Mouse (Mus musculus) stomach, embryonic 16.5 days (tissue): ENCODE results near the gene Ap2b1. TPM values are rescaled to one million over a fixed set of nuclear protein-coding genes. Genes with fewer than 3 reads are reported as not detected.
"Not testable (repeated sequence)": the region's sequence is repeated elsewhere in the genome, so short reads cannot be mapped to it uniquely, and the experiment has no call there.

Experiments used
- ATAC-seq: fragments of 200-750 bp; cut with Nextera tagmentation; 2 replicates; pipeline ENCODE4 v1.8.0; 2017; ENCODE audit warnings: moderate number of reproducible peaks, moderate TSS enrichment; ENCODE audit not compliant: insufficient read depth, low FRiP score
- H3K27ac ChIP-seq: fragments of 300-500 bp; sonication (generic); 2 replicates; pipeline ENCODE4 v1.5.1; 2014; ENCODE audit warnings: low read length
- H3K27me3 ChIP-seq: fragments of 300-500 bp; sonication (generic); 2 replicates; pipeline ENCODE4 v1.6.1; 2014; ENCODE audit warnings: low read length, control low read depth, mixed read lengths; ENCODE audit not compliant: control insufficient read depth, insufficient read depth
- H3K36me3 ChIP-seq: fragments of 300-500 bp; sonication (generic); 2 replicates; pipeline ENCODE4 v1.6.1; 2014; ENCODE audit warnings: low read length; ENCODE audit not compliant: control insufficient read depth, insufficient read depth
- H3K4me1 ChIP-seq: fragments of 300-500 bp; sonication (generic); 2 replicates; pipeline ENCODE4 v1.6.1; 2014; ENCODE audit warnings: low read length, control low read depth, mixed read lengths; ENCODE audit not compliant: control insufficient read depth, insufficient read depth
- H3K4me2 ChIP-seq: fragments of 300-500 bp; sonication (generic); 2 replicates; pipeline ENCODE4 v1.6.1; 2014; ENCODE audit warnings: low read depth, low read length, mixed read lengths
- H3K4me3 ChIP-seq: fragments of 300-500 bp; sonication (generic); replicated peaks from 2 replicates; pipeline ENCODE4 v1.5.1; 2014; ENCODE audit warnings: mild to moderate bottlenecking, low read length
- H3K9ac ChIP-seq: fragments of 300-500 bp; sonication (generic); 2 replicates; pipeline ENCODE4 v1.6.1; 2014; ENCODE audit warnings: low read length
- H3K9me3 ChIP-seq: fragments of 300-500 bp; sonication (generic); replicated peaks from 2 replicates; pipeline ENCODE4 v1.6.1; 2016; ENCODE audit warnings: low read length, control low read depth; ENCODE audit not compliant: control insufficient read depth
- WGBS: fragments of 180-500 bp; shearing (Covaris S2); extraction: QIAGEN DNeasy Blood & Tissue Kit; methylation state at CpG from one replicate; pipeline ENCODE4 v1.1.7; 2014; 5-methylcytosine and 5-hydroxymethylcytosine counted together
- polyA plus RNA-seq: library from polyadenylated mRNA; unstranded; fragments of >200 nt; fragmentation: Nextera tagmentation; extraction: Ambion mirVana; gene quantifications from 2 replicates; pipeline ENCODE4 v1.2.1, GENCODE M21; 2015

Ap2b1 gene
- polyA plus RNA-seq, 1 experiment from 2014 or later: 50.5 TPM

DNA sequence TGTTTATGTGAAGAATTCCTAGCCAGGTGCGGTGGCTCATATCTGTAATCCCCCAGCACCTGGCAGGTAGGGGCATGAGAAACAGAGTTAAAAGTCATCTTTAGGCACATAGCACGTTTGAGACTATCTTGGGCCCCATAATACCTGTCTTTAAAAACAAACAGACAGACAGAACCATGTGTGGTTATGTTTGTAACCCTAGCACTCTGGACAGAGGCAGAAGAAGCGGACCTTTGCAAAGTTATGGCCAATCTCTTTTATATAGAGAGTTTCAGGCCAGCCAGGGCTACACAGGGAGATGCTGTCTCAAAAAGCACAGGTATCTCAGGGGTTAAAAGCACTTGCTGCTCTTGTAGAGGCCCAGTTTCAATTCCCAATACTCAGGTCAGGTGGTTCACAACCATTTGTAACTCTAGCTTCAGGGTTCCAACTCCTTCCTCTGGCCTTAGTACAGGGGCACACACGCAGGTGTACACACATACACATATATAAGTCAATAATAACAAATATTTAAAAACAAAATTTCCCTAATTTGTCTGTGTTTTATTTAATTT is 8.0 kb downstream of the Ap2b1 start:
- H3K4me1 ChIP-seq: peaks cover 6% of the 10 kb centered on the region
- whole genome bisulfite sequencing: 77% methylated on average over 4 of the region's 4 CpGs
- no peak overlapping the region for H3K9ac ChIP-seq
- no peaks in the 10 kb centered on the region for H3K27me3 ChIP-seq
- H3K27ac ChIP-seq: no peak overlapping the region
- H3K4me3 ChIP-seq: no peak overlapping the region
- H3K4me2 ChIP-seq: no peak overlapping the region
- H3K9me3 ChIP-seq: no peaks in the 10 kb centered on the region
- no peak for ATAC-seq
- H3K36me3 ChIP-seq: no peaks in the 10 kb centered on the region

DNA sequence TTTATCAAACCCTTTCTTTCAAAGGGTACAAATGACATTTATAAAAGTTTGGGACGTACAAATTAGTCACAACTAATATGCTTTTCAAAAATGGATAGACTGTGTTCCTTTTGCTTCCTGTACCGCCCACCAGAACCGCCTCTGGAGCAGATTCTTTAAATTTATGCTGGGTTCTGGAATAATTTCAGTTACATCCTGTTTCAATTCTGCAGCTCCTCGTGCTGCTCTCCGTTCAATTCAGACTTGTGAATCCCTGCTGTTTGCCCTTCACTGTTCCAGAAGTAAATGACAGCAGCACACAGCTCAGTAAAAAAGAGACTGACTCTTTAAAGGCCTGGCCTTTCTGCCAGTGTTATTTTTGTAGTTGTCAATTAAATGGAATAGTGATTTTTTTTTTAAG is 13.6 kb downstream of the Ap2b1 start:
- 79% methylated on average over 5 of the region's 5 CpGs for WGBS
- Histone ChIP-seq H3K36me3 (peaks cover 5% of the 10 kb centered on the region; the same call in 1 of the 2 replicates), H3K27ac (no peak overlapping the region), H3K4me3 (no peak overlapping the region), H3K27me3 (no peaks in the 10 kb centered on the region), H3K4me1 (no peaks in the 10 kb centered on the region), H3K9ac (no peak overlapping the region), H3K4me2 (no peak overlapping the region), H3K9me3 (no peaks in the 10 kb centered on the region)
- no peak for ATAC-seq

DNA sequence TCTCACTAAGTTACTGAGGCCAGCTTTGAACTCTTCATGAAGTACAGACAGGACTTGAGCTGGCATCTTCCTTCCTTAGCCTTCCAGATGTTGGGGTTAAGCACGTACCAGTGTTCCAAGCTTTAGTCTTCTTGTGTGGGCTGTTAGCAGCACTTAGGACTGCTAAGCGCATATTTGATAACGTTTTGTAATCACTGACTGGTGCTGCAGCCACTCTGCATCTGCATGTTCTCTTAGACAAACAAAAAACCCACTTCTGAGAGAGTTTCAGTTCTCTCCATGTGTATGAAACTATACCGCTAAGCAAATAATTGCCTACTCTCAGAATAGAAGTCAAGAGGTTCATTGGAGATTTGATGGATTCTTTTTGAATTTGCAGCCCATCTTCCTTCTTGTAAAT is 20.2 kb downstream of the Ap2b1 start:
- no peaks in the 10 kb centered on the region for H3K27me3 ChIP-seq
- WGBS: 68% methylated on average over 4 of the region's 4 CpGs
- ATAC-seq: no peak

DNA sequence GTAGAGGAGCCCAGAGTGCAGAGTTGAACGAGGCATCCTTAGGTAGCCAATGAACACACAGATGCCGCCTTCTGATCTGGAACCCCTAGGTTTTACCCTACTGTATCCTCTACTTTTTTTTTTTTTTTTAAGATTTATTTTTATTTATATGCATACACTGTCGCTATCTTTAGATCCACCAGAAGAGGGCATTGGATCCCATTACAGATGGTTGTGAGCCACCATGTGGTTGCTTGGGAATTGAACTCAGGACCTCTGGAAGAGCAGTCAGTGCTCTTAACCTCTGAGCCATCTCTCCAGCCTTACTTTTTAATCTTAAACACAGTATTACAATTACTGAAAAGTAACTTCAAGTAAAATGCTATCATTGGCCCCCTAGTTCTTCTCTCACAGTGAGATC is 27.9 kb downstream of the Ap2b1 start:
- H3K4me3 ChIP-seq, H3K4me1 ChIP-seq, ATAC-seq, H3K4me2 ChIP-seq, H3K27ac ChIP-seq, H3K9me3 ChIP-seq, H3K9ac ChIP-seq, H3K27me3 ChIP-seq: not testable (repeated sequence)
- WGBS: 86% methylated on average over 3 of the region's 3 CpGs
- peaks cover 13% of the 10 kb centered on the region for H3K36me3 ChIP-seq

More for the DNA sequence above, 20.2 kb downstream of the Ap2b1 start:
- Histone ChIP-seq H3K27ac (no peak overlapping the region), H3K4me2 (no peak overlapping the region), H3K9me3 (no peaks in the 10 kb centered on the region), H3K36me3 (peaks cover 14% of the 10 kb centered on the region), H3K9ac (no peak overlapping the region), H3K4me3 (no peak overlapping the region), H3K4me1 (no peaks in the 10 kb centered on the region)

DNA sequence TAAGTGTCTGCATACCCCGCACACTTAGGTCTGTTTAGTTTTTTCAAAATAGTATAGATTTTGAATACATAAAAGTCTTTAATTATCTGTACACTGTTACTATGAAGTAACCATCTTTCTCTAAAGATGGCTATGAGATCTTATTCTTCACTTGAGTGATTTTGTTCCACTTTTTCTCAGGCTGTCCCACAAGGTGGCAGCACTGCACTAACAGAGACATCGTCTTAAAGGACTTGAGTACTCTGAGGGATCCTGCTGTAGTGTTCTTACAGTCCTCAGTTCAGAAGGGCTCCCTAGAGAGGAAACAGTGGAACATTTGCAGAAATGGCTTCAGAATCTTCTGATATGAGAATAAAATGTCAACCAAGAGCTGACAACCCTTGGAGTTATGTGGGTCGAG is 28.6 kb downstream of the Ap2b1 start:
- H3K4me3 ChIP-seq: no peak overlapping the region
- no peaks in the 10 kb centered on the region for H3K4me1 ChIP-seq
- H3K4me2 ChIP-seq: no peak overlapping the region
- ATAC-seq: no peak
- no peak overlapping the region for H3K27ac ChIP-seq
- H3K36me3 ChIP-seq: peaks cover 8% of the 10 kb centered on the region; the same call in 1 of the 2 replicates
- H3K9ac ChIP-seq: no peak overlapping the region
- no peaks in the 10 kb centered on the region for H3K9me3 ChIP-seq
- H3K27me3 ChIP-seq: no peaks in the 10 kb centered on the region
- 57% methylated on average over 3 of the region's 3 CpGs for WGBS

DNA sequence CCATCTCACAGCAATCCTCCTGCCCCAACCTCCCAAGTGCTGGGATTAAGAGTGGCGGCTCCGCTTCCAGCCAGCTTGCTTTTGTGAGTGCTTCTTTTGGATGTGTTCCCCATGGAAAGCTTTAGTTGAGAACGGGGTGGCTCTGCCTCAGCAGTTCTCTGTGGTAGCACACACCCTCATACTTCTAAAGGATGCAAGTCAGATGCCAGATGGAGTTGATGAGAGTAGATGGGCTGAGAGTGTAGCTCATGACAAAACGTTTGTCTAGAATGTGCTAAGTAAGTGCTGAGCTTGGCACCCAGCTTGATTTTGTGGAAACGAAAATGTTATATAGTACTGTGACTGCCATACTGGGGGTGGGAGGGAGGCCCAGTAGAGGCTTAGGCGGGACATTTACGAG is 37.0 kb downstream of the Ap2b1 start:
- Histone ChIP-seq H3K4me3 (no peak overlapping the region), H3K4me1 (no peaks in the 10 kb centered on the region), H3K4me2 (no peak overlapping the region), H3K9ac (no peak overlapping the region), H3K27ac (no peak overlapping the region), H3K9me3 (no peaks in the 10 kb centered on the region), H3K27me3 (no peaks in the 10 kb centered on the region), H3K36me3 (peaks cover 10% of the 10 kb centered on the region; the same call in 1 of the 2 replicates)
- no peak for ATAC-seq
- 90% methylated on average over 7 of the region's 7 CpGs for WGBS

DNA sequence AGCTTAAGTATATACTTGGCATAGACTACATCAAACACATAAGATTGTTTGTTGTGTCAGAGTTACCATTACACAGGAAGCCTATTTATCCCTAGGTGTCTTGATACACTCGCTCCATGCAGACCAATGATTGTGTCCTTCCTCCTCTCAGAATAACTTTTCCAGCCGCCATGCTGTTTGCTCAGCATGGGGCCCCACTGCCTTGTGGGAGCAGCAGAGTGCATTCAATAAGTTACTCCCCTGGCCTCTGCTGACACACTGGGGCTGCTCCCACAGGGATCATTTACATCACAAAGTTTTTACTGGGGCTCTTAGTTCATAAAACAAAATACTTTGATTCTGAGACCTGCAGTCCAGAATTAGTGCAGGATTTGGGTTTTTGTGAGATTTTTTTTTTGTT is 40.9 kb downstream of the Ap2b1 start:
- H3K36me3 ChIP-seq: peaks cover 10% of the 10 kb centered on the region; the same call in 1 of the 2 replicates
- no peaks in the 10 kb centered on the region for H3K9me3 ChIP-seq
- no peaks in the 10 kb centered on the region for H3K27me3 ChIP-seq
- no peak for ATAC-seq
- WGBS: 76% methylated on average over 2 of the region's 2 CpGs
- no peak overlapping the region for H3K4me3 ChIP-seq
- no peaks in the 10 kb centered on the region for H3K4me1 ChIP-seq
- no peak overlapping the region for H3K4me2 ChIP-seq
- no peak overlapping the region for H3K9ac ChIP-seq
- no peak overlapping the region for H3K27ac ChIP-seq

DNA sequence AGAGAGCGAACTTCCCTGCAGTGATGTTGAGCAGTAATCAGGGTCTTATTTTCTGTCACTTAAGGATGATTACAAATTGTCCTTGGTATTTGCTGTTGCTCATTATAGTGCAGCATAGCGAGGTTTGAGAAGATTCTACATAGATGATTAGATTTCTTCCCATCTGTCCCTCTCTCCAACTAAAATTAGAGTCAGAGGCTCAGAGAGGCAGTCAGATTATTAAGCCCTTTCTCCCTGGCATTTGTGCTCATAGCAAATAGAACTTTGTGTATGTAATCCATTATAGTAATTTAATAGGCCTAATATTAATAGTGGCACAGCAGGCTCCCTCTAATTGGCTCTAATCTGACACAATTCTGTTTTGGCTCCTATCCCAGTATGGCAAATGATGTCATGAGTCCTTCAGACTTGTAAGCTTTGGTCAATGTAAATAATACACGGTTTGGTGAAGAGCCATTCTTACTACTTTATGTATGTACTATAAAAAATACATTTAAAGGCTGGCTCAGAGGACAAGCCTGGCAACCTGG is 43.0 kb downstream of the Ap2b1 start:
- 81% methylated on average over 3 of the region's 3 CpGs for WGBS
- Histone ChIP-seq H3K27me3 (no peaks in the 10 kb centered on the region), H3K9me3 (no peaks in the 10 kb centered on the region), H3K4me3 (no peak overlapping the region), H3K9ac (no peak overlapping the region), H3K27ac (no peak overlapping the region), H3K4me1 (no peaks in the 10 kb centered on the region), H3K36me3 (peaks cover 14% of the 10 kb centered on the region; the same call in 1 of the 2 replicates), H3K4me2 (no peak overlapping the region)
- no peak for ATAC-seq

DNA sequence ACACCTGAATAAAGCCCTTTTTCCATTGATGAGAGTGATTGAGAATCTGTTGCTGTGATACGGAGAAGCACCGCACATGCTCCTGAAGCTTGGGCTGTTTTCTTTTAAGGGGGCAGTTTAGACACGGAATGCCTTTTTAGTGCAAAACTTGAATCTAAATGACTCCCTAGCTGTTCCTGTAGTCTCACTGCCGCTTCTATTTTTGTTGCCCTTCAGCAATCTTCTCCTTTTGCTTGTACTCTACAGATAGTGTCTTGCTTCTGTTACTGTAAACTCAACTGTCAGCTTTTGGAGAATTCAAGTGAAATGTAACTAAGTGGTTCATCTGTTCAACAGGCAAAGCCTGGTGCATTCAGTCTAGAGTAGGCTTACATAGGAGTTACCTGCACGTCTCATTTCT is 56.6 kb downstream of the Ap2b1 start:
- 86% methylated on average over 5 of the region's 5 CpGs for WGBS
- H3K4me1 ChIP-seq: no peaks in the 10 kb centered on the region
- no peak overlapping the region for H3K4me3 ChIP-seq
- no peak overlapping the region for H3K4me2 ChIP-seq
- no peak overlapping the region for H3K9ac ChIP-seq
- H3K9me3 ChIP-seq: no peaks in the 10 kb centered on the region
- no peak for ATAC-seq
- H3K27ac ChIP-seq: no peak overlapping the region
- H3K36me3 ChIP-seq: peaks cover 13% of the 10 kb centered on the region
- no peaks in the 10 kb centered on the region for H3K27me3 ChIP-seq
